Mouse (Mus musculus) lung, postnatal 14 days (tissue): ENCODE data around the gene Ada.

ENCODE experiments used
- DNase-seq: peaks from one replicate; pipeline ENCODE4 v3.0.0; 2021

The Ada gene

DNA sequence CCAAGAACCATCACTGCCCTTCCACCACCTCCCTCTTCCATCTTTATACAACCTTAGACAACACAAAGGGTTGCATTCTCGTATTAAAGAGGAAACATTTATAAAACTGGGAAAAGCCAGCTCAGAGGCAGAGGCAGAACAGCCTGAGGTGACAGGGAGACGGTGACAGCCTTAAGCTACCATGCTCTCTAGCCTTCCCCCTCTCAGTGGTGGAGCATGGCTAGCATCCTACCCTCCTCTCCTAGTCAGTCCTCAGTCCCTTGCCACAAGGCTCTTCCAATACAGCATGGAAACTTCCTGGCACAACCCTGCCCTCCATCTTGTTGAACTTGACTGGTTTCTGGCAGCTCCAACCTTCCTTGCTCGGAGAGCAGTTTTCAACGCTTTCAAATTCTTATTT, 21.7 kb downstream of the Ada start:
- no peak for DNase-seq

DNA sequence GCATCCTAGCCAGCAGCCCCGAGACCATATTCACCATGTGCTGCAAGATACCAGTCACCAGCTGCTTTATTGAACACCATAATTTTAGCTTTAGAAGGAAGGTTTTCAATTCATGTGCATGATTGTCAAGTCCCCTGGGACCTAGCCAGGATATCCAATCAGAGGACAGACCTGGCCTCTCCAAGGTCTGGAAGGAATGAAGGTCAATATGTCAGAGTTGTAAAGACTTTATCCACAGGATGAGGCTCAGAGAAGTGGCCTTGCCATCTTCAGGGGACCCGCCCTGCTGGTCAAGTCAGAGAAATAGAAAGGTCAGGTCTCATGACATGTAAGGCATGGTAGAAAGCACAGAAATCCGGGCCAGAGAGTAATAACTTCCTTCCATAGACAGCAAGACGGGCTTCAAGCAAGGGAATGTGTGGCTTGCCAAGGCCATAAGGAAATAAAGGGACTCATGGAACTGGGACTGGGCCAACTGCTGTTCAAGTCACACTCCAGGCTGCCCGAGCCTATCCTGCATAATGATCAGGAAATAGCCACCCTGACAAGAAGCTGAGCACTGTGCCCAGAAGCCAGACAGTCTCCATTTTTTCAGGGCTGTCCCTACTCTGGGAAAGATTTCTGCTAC, 23.2 kb downstream of the Ada start:
- DNase-seq = no peak

DNA sequence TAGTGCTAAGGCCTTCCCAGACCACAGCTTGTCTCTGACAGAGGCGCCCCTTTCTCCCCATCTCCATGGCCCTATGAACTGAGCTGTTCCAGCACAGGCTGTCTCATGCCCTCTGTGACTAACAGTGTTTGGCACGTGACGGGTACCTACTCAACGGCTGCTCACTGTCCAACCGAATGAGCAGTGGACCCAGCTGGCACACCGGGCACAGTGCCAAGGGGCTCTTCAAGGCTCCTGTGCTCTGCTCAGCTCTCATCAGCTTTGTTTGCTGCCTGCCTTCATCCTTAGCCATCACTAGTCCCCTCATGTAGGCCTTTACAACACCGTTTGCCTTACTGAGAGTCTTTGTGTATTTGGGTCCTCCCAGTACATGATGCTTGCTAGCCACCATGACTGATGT, 27.5 kb downstream of the Ada start:
- DNase-seq = no peak

DNA sequence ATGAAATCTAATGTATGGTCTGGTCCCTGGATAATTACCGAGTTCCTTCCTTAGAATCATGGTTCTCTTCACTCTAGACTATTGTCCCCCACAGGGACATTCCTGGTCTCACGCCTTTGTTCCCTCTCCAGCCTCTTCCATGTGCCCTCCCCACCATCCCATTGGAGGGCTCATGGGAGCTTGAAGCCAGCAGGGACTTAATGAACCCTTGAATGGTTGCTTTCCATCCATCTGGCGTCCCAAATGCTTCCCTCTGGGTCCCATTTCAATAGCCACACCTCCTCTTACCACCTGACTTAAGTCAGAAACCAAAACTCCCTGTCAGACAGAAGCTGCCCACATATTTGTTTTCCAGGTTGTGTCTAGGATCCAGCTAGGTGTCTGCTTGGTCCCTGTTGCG, 30.4 kb downstream of the Ada start:
- no peak for DNase-seq

DNA sequence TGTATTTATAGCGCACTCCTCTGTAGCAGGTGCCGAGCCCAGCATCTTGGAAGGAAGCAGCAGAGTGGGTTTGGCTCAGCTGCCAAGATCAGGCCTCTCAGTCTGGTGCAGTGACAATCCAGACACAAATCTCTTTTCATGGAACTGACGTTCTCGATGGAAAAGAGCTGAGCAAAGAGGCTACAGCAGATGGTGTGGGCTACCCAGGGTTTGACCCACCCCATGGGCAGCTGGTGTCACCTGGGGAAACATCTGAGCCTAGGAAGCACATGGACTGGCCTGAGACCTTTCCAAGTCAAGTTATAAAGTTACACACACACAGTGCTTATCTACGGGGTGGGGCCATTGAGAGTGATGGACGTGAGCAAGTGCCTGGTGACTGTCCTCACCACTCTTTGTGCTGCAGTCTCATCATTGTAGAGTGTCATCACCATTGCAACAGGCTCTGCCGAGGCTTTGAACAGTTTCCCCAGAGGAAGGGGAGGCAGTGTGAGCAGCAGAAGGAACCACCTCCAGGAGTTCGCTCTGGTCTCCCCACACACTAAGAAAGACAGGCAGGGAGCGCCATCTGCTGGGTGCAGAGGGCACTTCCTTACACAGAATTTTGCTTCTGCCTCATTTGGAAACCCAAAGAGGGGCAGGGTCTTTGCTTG, 31.0 kb downstream of the Ada start:
- DNase-seq = peak; percentile 88

DNA sequence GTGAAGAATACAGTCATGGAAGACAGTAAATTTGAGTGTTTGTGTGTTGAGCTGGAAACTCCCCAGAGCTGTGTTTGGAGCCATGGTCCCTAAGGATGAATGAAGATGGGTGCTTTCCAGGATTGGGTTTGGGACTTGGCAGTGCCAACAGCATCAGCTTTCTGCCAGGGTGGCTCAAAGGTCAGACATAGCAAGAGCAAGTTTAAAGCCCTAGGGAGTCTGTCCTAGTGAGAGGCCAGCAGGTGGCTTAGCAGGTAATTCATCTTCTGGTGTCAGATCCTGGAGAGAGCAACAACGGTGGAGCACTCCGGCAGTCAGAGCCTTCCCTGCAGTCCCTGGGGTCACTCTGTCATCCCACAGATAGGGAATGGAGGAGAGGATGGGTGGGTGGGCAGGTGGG, 31.5 kb downstream of the Ada start:
- DNase-seq = no peak

DNA sequence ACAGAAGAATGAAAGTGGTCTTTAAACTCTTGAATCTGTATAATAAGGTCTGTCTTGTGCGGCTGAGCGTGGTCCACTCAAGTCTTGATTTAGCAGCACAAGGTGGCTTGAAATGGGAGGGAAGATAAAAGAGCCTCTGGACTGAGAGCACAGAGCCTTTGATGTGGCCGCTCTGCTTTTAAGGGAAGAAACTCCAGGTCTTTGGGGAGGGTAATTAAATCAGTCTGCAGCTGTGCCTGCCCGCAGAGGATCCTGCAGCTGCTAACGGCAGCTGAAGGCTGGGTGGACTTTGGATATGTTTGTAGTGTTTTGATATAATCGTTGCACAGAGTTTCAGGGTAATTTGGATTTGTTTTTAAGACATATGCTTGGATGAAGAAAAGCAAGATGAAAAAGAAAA, 33.2 kb downstream of the Ada start:
- no peak for DNase-seq

DNA sequence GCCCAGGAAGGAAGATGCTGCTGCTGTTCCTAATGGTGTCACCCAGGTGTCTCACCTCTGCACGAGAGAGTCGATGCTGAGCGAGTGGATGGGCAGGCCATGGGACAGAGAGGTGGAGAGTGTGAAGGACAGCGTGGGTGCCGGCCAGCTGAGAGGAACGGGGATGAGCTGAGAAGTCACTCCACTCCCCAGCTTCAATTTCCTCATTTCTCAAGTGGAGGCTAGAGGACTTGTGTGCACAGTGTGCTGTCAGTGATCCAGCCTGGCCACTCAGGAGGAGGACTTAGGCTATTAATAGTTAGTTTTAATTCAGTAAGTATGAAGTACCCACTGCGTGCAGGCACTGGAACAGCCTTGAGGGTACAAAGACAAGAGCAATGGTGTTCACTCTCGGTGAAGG, 33.6 kb downstream of the Ada start:
- DNase-seq = no peak

DNA sequence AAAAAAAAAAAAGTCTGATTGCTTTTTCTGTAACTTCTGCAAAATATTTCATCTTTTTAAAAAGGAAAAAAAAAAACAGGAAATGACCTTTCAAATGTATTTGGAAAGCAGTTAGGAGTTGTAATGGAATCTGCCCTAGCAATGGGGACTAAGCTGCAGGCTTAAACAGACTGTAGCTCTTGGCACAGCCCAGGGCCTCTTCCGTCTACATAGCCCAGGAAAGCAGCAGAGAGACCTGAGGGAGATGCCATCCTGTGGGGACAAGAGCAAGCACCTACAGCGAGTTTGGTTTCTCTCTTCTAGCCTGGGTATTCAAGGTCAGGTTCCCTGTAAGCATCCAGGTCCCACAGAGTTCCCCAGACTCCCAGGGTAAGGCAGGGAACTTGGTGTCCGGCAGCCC, 36.7 kb downstream of the Ada start:
- DNase-seq = no peak

DNA sequence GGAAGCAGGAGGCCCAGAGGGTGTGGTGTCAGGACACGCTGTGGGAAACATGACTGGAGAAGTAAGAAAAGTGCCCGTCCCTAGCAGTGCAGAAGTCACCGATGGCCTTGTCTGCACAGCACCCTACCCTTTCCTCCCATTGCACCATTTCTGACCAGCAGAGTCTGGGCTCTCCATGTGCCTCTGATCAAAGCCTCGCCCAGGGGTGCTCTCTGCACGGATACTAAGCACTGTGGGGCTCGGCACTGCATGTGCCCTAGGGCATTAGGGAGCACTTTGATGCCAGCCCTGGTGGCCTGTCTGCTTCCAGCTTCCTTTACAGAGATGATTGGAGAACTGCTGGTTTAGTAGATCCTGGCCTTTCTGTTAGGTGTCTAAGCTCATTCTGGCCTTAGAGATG, 37.2 kb downstream of the Ada start:
- DNase-seq = no peak

DNA sequence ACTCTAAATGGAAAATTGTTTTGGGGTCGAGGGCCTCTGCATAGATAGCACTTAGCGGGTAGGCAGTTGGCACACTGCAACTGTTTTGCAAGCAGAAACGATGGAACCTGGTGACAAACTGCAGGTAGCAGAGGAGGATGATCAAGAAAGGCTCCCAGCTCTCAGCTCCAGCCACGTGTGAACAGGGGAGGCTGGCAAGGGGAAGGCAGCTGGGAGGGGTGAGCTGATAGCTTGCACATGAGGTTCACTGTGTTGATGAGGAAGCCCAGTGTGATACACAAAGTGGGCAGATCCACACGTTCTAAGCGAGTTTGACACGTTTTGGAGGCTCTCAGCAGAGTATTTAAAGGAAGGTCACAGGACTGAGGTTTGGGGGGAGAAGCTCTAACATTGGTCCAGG, 37.6 kb downstream of the Ada start:
- no peak for DNase-seq

DNA sequence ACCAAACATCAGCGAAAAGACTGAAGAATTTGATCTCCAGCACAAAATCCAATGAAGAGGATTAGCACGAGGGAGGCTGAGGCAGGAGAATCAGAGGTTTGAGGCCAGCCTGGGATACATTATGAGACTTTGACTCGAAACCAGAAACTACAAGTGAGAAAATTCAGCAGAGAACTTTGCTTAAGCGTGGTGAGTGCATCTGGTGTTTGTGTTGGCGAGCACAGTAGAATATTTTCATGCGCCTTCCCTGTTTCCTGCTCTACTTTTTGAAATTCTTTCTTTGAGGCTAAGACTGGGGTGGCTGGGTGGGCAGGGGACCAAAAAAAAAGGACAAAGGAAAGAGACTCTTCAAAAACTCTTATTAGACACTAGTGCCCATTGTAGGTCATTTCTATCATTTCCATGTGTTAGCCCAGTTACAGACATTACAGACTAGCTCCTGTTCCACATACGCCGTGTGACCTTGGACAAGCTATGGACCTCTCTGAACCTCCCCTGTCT, 38.6 kb downstream of the Ada start:
- no peak for DNase-seq

DNA sequence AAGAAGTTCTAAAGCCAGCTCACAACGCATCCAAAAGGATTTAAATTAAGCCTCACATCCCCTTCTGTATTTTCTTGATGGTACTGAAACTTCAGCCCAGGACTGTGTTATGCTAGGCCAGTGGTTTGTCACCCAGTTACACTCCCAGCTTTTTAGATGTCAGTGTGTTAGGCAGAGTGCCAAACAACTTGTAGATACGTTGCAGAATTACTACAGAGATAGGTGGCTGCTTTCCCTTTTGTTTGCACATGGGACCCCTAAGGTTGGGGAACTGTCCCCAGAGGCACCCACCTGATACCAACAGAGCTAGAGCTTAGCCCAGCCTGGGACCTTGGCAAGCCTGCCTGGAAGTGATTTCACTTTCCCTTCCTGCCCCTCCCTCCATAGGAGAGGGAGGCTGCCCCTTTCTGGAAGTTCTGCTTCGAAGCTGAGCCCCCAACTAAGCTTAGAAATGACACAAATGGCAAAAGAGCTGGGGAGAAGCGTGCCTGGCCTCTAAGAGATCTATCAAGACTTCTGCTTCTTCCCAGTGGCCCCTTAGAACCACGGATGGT, 39.4 kb downstream of the Ada start:
- peak; percentile 48 for DNase-seq

DNA sequence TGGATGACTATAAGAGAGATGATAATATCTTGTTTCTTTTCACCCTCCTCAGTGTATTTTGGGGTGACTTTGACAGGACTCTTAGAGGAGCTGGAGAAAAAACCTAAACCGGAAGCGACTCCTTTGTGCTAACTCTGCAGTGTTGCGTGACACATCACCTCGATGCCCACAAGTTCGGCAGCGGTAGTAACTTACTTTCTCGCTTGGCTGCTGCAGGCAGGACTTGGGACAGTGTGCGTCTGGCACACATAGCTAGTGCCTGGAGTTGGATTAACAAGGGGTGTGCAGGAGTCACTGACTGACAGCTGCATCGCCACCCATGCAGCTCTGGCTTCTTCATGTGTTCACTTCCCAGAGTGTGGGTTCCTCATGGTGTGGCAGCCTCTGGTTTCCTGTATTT, 40.0 kb downstream of the Ada start:
- DNase-seq = no peak

DNA sequence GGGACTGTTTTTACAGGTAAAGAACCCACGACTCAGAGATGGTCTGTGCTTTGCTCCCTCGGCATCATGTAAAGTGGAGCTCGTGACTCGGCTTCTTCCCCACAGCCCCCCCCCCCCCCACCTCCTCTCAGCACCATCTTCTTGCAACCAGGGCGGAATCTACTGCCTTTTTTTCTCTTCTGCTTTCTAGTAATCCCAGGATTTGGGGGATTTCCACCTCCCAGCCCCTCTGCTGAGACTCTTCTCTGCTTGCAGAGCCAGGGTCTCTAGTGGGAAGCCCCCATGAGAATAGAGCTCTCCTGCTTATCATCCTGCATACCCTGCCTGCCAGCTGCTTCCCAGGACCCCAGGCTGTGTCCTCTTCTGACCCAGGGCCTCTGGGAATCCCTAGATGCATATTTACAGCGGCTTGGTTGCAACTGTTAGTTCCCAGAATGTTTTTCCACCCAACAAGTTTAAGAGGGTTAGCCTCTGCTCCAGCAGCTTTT, 41.2 kb downstream of the Ada start:
- DNase-seq = no peak

DNA sequence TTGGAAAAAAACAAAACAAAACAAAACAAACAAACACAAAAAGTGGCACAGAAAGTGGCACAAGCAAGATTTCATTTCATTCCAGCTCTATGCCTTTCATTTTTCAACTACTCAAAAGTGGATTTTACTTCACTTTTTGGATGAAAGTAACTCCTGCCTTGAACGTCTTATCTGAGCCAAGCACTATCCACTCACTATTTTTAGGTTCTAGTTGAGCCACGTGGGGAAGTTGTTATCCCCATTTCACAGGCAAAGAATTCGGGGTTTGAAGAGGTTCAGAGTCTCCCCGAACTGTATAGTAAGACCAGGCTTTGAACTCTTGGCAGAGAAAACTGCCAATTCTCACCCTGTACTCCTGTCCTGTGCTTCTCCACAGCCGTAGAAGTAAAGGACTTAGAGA, 41.7 kb downstream of the Ada start:
- DNase-seq = no peak

DNA sequence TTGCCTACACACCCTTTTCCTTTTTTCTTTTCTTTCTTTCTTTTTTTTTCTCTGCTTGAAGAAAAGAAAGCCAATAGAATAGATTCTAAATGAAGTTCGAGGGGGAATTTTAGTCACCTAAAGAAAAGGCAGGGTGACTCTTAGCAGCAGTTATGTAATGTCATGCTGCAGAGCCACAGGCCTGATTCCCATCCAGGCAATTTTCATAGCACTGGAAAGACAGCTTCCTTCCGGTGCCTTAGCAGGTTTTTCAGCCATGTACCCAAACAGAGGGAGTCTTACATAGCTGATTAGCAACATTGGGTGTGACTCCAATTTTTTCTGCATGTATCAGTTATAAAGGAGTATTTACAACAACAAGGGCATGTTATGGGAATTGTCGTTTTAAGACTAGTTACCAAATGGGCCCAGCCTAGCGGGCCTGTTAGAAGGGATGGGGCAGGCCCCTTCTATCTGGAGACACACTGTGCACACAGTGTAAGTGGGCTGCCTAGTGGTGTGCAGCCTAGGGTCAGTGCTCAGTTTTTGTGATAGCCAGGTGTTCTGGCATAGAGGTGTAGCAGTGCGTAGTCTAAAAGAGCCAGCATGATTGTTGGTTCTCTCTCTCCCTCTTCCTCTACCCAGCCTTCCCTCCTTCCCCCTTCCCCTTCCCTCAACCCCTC, 46.3 kb downstream of the Ada start:
- no peak for DNase-seq

DNA sequence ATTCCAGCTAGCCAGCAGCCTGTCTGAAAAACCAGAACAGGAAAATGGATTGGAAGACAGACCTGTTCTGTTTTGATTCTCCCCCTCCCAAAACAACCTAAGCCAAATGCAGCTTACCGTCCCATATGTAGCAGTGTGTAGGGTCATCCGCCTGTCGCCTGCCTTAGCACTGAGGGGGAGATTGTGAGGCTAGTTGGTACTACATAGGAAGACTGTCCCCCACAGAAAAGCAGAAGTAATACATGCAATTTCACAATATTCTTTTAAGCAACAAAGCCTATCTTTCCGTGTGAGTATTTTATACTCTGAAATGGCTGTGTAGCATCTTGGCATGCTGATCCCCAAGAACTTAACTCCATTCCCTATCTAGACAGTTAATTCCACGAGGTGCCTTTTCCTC, 47.1 kb downstream of the Ada start:
- no peak for DNase-seq

DNA sequence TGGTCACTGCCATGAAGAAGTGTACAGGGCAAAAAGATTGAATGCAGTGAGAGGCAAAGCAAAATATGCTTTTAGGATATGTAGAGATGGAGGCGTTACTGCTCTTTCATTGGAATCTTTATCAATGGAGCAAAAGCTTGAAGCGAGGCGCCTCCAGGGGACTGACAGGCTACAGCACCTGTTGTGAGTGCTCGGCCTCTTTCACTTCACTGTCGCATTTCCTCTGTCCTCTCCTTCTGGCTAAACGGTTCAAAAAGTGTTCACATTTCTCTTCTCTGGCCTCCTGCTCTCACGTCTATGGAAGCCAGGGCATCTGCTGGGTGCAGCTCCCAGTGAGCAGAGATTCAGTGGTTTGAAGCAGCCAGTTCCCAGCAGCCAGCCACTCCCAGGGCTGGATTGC, 47.6 kb downstream of the Ada start:
- no peak for DNase-seq

DNA sequence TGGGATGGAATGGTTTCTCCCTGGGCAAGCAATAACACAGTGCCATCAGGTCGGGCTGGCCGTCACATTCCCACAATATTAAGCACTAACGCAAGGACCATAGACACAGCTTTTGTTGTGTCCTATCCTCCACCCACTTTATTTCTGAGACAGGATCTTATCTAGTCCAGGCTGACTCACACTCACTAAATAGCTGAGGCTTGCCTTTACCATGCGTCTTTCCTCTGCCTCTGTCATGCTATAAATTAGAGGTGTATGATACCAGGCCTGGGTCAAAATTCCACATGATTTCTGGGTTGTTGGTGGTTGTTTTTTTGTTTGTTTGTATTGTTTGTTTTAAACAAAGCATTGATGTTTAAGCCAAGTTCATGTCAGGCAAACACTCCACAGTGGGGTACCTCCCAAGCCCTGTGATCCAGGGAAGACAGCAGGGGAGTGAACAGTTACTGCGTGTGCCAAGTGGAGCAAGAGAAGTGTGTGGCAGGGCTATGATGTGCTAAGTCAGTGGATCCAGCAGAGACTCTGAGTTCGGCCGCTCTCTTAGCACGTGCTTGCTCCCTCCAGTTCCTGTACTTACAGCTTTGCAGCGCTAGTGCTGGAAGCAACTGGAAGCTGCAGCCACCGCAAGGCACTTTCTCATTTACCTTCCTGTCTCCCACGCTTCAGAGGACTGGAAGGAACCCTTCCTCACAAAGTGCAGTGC, 50.8 kb downstream of the Ada start:
- no peak for DNase-seq

DNA sequence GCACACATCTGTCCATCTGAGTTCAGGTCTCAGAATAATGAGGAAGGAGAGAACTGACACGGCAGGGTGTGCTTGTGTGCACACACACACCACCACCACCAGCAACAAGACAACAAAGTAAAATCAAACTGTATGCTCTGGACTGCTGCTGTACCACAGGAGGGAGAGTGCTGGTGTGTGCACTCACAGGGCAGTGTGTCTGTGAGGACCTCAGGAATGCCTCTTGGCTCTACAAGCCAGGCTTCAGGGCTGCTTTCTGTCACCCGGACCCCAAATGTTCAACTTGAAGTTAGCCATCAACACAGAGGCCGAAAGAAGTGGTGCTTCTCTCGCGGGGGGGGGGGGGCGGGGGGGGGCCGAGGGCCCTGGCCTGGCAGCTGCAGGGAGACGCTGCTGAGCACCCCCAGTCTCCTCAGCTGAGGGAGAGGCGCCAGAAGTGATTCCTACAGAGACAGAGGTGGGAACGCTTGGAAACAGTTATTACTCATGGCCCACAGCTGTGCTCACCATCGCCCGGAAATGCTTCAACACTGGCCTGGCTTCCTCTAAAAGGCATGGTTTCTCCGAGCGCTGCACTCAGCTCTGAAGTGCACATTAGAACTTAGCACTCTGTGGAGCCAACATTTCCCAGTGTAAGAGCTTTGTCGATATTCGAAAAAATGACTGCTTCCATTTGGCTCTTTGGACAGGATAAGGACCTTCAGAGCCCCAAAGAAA, 52.1 kb downstream of the Ada start:
- peak; percentile 34 for DNase-seq

DNA sequence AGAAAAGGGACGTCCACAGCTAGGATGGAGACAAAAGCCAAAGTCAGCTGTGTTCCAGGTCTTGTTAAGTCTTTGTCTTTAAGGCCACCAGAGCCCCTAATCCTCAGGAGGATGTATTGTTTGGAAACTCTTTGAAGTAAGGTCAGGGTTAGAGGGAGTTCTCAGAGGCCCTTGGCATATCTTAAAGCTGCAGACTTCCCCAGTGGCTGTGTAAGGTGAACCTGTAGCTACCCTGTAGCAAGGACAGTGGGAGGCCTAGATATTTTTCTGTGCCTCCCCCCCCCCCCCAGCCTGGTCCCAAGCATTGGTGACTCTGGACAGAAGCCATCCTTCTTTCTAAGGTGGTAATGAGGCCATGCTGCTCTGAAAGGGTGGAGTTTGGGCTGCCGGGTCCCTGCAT, 53.3 kb downstream of the Ada start:
- no peak for DNase-seq
